Mouse (Mus musculus): ENCODE measurements around the gene Jag1. TPM values are rescaled to one million over a fixed set of nuclear protein-coding genes. Genes with fewer than 3 reads are reported as not detected.

The Jag1 gene
- polyA plus RNA-seq, 1 experiment from 2014 or later: 31.6 TPM

GRCm38 (mm10) chr2:137079721-137080320 lies 36.6 kb downstream of the Jag1 start:
- Histone ChIP-seq H3K27me3 (replicated peaks) (no peaks in the 10 kb centered on the region), H3K4me1 (0 out of 2 replicates have a peak, but pooled peaks cover 4% of the 10 kb centered on the region), H3K4me3 (no peak overlapping the region), H3K4me2 (replicated peaks) (no peak overlapping the region), H3K36me3 (peaks cover 21% of the 10 kb centered on the region), H3K27ac (no peak overlapping the region), H3K9me3 (no peaks in the 10 kb centered on the region), H3K9ac (no peak overlapping the region)
- WGBS: 45% methylated on average over 10 of the region's 10 CpGs
- ATAC-seq (ENCODE audit: low FRiP score, low read depth): no peak

DNA sequence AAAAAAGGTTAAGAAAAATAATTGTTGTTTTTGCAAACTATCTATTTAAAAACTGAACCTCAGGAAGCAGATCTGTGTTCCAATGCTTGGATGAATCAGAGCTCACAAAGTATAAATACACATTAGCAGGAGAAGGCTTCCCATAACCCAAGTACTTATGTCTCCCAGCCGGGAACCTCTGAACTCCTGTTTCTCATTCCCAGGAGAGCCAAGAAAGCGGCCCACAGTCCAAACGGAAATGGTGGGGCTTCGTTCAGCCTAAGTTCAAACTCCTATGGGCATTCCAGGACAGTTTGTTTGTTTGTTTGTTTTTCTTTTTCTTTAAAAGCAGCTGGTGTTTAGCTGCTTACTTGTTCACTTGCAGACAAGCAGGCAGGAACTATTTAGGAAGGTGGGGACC lies 37.7 kb downstream of the Jag1 start:
- Histone ChIP-seq H3K9me3 (no peaks in the 10 kb centered on the region), H3K4me1 (peaks cover 13% of the 10 kb centered on the region), H3K4me2 (replicated peaks) (no peak overlapping the region), H3K27me3 (replicated peaks) (no peaks in the 10 kb centered on the region), H3K4me3 (no peak overlapping the region), H3K27ac (no peak overlapping the region), H3K36me3 (peaks cover 12% of the 10 kb centered on the region), H3K9ac (no peak overlapping the region)
- WGBS: 75% methylated on average over 4 of the region's 4 CpGs
- no peak for ATAC-seq (ENCODE audit: low FRiP score, low read depth)

GRCm38 (mm10) chr2:137074313-137074620 lies 42.2 kb downstream of the Jag1 start:
- Histone ChIP-seq H3K36me3 (no peaks in the 10 kb centered on the region), H3K4me1 (peaks cover 14% of the 10 kb centered on the region), H3K9me3 (no peaks in the 10 kb centered on the region), H3K27ac (no peak overlapping the region), H3K9ac (no peak overlapping the region), H3K27me3 (replicated peaks) (no peaks in the 10 kb centered on the region), H3K4me3 (no peak overlapping the region), H3K4me2 (replicated peaks) (no peak overlapping the region)
- WGBS: 2% methylated on average over 2 of the region's 2 CpGs
- ATAC-seq (ENCODE audit: low FRiP score, low read depth): no peak

DNA sequence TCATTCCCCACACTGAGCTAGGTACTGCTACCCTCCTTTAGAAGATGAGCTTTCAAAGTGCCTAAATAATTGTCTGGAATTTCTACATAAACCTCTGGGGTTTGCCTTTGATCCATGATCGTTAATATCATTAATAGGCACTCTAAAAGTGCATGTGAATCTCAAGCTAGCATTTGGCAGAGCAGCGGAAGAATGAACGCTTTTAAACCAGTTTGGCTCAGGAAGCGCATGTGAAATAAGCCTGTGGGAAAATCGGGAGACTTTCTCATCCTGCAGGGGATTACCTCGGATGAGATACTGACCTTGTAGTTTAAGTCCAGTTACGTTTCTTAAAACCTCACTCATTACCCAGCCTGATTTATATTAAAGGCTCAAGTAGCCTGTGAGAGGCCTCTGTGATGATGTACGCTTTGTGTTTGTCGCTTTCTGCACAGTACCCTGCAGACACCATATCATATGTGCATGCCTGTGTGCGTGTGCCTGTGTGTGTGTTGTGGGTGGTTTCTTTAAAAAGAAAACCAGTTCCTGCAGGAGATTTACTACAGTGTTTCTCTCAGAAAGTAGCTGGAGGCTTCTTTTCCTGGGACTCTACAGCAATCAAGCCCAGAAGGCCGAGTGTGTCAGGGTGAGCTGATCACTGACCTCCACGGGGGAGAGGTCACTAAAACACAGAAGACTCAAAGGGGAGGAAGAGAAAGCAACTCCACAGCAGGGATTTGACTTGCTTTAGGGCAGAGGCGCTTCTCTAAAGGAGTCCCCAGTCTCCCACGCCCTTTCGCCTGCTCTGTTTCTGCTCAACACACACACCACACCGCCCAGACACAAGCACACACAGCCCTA lies 42.8 kb downstream of the Jag1 start:
- H3K9me3 ChIP-seq: no peaks in the 10 kb centered on the region
- peak; percentile 52; the same call in 1 of the 2 replicates for ATAC-seq (ENCODE audit: low FRiP score, low read depth)
- 0 out of 2 replicates have a peak overlapping the region, but pooled peaks have one; percentile 1 for H3K4me2 ChIP-seq (replicated peaks)
- 0 out of 2 replicates have a peak overlapping the region, but pooled peaks have one; percentile 6 for H3K9ac ChIP-seq
- 24% methylated on average over 16 of the region's 16 CpGs for WGBS
- H3K27me3 ChIP-seq (replicated peaks): no peaks in the 10 kb centered on the region
- no peaks in the 10 kb centered on the region for H3K36me3 ChIP-seq
- H3K4me3 ChIP-seq: no peak overlapping the region
- peaks cover 14% of the 10 kb centered on the region for H3K4me1 ChIP-seq
- no peak overlapping the region for H3K27ac ChIP-seq

DNA sequence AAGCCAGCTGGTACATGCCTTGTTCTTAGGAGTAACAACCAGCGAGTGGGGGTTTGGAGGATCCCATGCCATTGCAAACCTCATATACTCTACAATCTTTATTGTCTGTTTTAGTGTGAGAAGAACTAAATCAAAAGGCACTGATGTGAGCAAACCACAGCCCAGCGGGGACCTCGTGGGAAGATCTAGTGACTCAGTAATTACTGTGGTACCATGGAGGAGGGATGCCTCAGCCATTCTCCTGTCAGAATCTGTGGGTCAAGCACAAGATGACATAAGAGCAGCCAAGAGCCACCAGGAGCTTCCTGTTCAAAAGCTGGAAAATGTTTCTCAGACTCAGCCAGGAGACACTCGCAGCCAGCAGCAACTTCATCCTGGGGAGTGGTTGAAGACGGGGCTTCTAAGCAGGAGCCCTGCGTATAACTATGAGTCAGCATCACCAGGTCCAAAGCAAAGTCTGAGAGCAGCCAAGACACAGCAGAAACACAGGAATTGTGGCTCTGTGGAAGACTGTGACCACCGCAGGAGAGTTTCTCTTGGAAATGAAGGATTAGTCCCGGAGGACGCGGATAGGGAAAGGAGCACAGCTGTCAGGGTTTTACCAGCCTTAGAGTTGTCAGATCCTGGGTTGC lies 48.8 kb downstream of the Jag1 start:
- ATAC-seq (ENCODE audit: low FRiP score, low read depth): no peak
- no peaks in the 10 kb centered on the region for H3K36me3 ChIP-seq
- H3K4me2 ChIP-seq (replicated peaks): no peak overlapping the region
- no peaks in the 10 kb centered on the region for H3K27me3 ChIP-seq (replicated peaks)
- no peak overlapping the region for H3K4me3 ChIP-seq
- H3K9me3 ChIP-seq: no peaks in the 10 kb centered on the region
- H3K9ac ChIP-seq: no peak overlapping the region
- H3K4me1 ChIP-seq: peaks cover 20% of the 10 kb centered on the region; the same call in 1 of the 2 replicates
- WGBS: 81% methylated on average over 10 of the region's 10 CpGs
- H3K27ac ChIP-seq: no peak overlapping the region

DNA sequence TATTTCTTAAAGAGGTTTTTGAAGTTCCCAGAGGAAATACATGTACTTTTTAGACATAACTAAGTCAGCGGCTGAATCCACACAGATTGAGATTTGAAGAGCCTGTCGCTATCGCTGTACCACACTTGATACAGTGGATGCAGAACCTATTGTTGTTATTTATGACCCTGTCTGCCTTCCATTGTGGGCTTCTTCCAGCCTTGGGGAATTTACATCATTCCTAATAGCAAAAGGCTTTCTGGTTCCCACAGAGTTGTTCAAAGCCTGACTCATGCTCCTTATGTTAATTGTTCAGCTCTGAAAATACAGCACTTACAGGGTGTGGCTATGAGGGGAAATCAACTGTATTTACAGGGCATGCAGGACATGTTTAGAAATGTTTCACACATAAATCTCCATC lies 51.9 kb downstream of the Jag1 start:
- H3K9ac ChIP-seq: no peak overlapping the region
- peak; percentile 81 for ATAC-seq (ENCODE audit: low FRiP score, low read depth)
- H3K4me3 ChIP-seq: no peak overlapping the region
- no peaks in the 10 kb centered on the region for H3K36me3 ChIP-seq
- peaks cover 20% of the 10 kb centered on the region; the same call in 1 of the 2 replicates for H3K4me1 ChIP-seq
- no peaks in the 10 kb centered on the region for H3K9me3 ChIP-seq
- H3K27me3 ChIP-seq (replicated peaks): no peaks in the 10 kb centered on the region
- whole genome bisulfite sequencing: 11% methylated on average over 3 of the region's 3 CpGs
- no peak overlapping the region for H3K27ac ChIP-seq
- no peak overlapping the region for H3K4me2 ChIP-seq (replicated peaks)

- no peaks in the 10 kb centered on the region for H3K9me3 ChIP-seq
- H3K36me3 ChIP-seq: no peaks in the 10 kb centered on the region; the same call in 1 of the 2 replicates
- no peak overlapping the region for H3K9ac ChIP-seq
- no peak; the same call in 1 of the 2 replicates for ATAC-seq (ENCODE audit: low FRiP score, low read depth)
- no peak overlapping the region for H3K27ac ChIP-seq
- peaks cover 20% of the 10 kb centered on the region; the same call in 1 of the 2 replicates for H3K4me1 ChIP-seq
- H3K4me2 ChIP-seq (replicated peaks): no peak overlapping the region
- H3K4me3 ChIP-seq: no peak overlapping the region
- 53% methylated on average over 1 of the region's 1 CpGs for WGBS
- H3K27me3 ChIP-seq (replicated peaks): no peaks in the 10 kb centered on the region
Observed at GRCm38 (mm10) chr2:137063829-137064228, 52.6 kb downstream of the Jag1 start.

DNA sequence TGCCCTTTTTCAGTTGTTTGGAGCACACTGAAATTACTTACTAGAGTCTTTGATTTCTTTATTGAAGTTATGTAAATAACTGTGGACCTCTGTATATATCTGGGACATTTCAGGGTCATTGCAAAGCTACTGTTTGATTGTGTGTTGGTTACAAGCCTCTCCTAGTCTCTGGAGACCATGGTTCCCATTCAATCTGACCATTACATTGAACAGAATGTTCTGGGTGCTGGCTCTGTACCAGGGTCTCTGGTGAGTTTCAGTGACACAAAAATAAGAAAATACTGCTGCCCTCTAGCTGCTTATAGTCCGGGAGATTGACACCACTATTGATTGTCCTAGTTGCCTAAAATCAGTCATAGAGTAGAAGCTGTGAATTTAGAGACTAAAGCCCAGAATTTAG lies 66.5 kb downstream of the Jag1 start:
- no peak for ATAC-seq (ENCODE audit: low FRiP score, low read depth)
- Histone ChIP-seq H3K36me3 (no peaks in the 10 kb centered on the region), H3K27me3 (replicated peaks) (no peaks in the 10 kb centered on the region), H3K4me2 (replicated peaks) (no peak overlapping the region), H3K4me1 (no peaks in the 10 kb centered on the region), H3K4me3 (no peak overlapping the region), H3K9ac (no peak overlapping the region), H3K27ac (no peak overlapping the region), H3K9me3 (no peaks in the 10 kb centered on the region)
- WGBS: 92% methylated on average over 1 of the region's 1 CpGs

DNA sequence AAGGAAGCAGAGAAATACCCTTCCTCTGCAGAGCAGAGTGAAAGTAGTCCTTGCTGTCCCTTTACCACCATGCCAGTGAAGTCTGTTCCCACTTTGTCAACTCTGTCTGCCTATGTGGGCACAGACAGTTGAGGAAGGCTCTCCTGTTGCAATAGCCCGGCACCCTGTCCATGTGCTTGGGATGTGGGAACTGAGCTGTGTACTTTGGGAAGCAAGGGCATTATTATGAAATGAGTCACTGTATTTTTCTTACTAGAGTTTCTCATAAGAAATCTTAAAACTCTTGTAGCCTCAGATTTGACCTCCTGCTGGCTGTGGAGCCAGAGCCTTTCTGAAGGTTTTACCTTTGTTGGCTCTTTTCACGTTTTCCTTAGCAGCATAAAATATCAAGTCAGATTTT lies 67.1 kb downstream of the Jag1 start:
- H3K36me3 ChIP-seq: no peaks in the 10 kb centered on the region
- H3K4me3 ChIP-seq: no peak overlapping the region
- no peak overlapping the region for H3K4me2 ChIP-seq (replicated peaks)
- ATAC-seq (ENCODE audit: low FRiP score, low read depth): no peak
- H3K27me3 ChIP-seq (replicated peaks): no peaks in the 10 kb centered on the region
- no peak overlapping the region for H3K9ac ChIP-seq
- WGBS: 87% methylated on average over 2 of the region's 2 CpGs
- no peaks in the 10 kb centered on the region for H3K4me1 ChIP-seq
- H3K27ac ChIP-seq: no peak overlapping the region
- no peaks in the 10 kb centered on the region for H3K9me3 ChIP-seq

DNA sequence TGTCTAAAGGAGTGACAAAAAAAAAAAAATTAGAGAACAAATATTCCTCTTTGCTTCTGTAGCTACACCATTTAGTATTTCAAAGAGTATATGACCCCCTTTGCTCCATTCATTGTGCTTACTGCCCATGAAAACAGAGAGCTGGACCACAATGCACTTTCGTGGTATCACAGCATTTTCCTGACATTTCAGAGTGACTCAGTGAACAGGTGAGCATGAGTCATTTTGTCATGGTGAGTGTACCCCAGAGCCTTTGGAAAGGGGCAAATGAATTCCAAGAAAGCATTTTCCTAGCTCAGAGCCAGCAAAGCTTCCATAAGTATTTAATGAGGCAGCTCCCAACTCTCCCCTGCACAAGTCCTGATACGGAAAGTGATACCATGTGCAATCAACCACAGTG lies 72.3 kb downstream of the Jag1 start:
- Histone ChIP-seq H3K4me1 (no peaks in the 10 kb centered on the region), H3K4me3 (no peak overlapping the region), H3K36me3 (no peaks in the 10 kb centered on the region), H3K27me3 (replicated peaks) (no peaks in the 10 kb centered on the region), H3K4me2 (replicated peaks) (no peak overlapping the region), H3K9me3 (no peaks in the 10 kb centered on the region), H3K27ac (no peak overlapping the region), H3K9ac (no peak overlapping the region)
- 93% methylated on average over 2 of the region's 2 CpGs for WGBS
- ATAC-seq (ENCODE audit: low FRiP score, low read depth): no peak
